Mouse (Mus musculus) MEL (cell line): ENCODE data around the gene Ddx1. TPM values are rescaled to one million over a fixed set of nuclear protein-coding genes. Genes with fewer than 3 reads are reported as not detected.

Experiments used
- DNase-seq: peaks from one replicate; pipeline ENCODE4 v3.0.0; 2011; ENCODE audit warnings: low read depth, low spot score
- H3K27ac ChIP-seq: 2 replicates; pipeline ENCODE4 v1.5.1; 2012; ENCODE audit warnings: low read depth, mild to moderate bottlenecking, control low read depth, low read length, moderate library complexity; ENCODE audit not compliant: control insufficient read depth
- H3K27me3 ChIP-seq, 2 experiments: fragments of 150-350 bp in 1 of 2; sonication (generic) in 1 of 2; 2 replicates each; pipeline ENCODE4 v1.6.1; 2012; ENCODE audit warnings: low read length in 2 of 2, mild to moderate bottlenecking in 2 of 2, improper control_type of control experiment in 1 of 2, moderate library complexity in 1 of 2; ENCODE audit not compliant: insufficient read depth in 2 of 2, control insufficient read depth in 1 of 2
- H3K36me3 ChIP-seq, 2 experiments: 2 replicates each; pipeline ENCODE4 v1.6.1; 2012 to 2014; ENCODE audit warnings: low read length in 2 of 2, improper control_type of control experiment in 1 of 2, inconsistent platforms in 1 of 2, mild to moderate bottlenecking in 1 of 2; ENCODE audit not compliant: insufficient read depth in 2 of 2, control insufficient read depth in 1 of 2
- H3K4me1 ChIP-seq, 2 experiments: fragments of 150-350 bp in 1 of 2; sonication (generic) in 1 of 2; 2 replicates each; pipeline ENCODE4 v1.6.1; 2012; ENCODE audit warnings: low read length in 2 of 2, improper control_type of control experiment in 1 of 2, mild to moderate bottlenecking in 1 of 2; ENCODE audit not compliant: insufficient read depth in 2 of 2, control insufficient read depth in 1 of 2
- H3K4me3 ChIP-seq, 2 experiments: fragments of 150-350 bp in 1 of 2; sonication (generic) in 1 of 2; 2 replicates each; pipeline ENCODE4 v1.5.1; 2012; ENCODE audit warnings: low read depth in 2 of 2, low read length in 2 of 2, mild to moderate bottlenecking in 2 of 2, moderate library complexity in 2 of 2, control low read depth in 1 of 2, improper control_type of control experiment in 1 of 2; ENCODE audit not compliant: control insufficient read depth in 1 of 2, insufficient read depth in 1 of 2
- H3K79me2 ChIP-seq: 2 replicates; pipeline ENCODE4 v1.6.1; 2012; ENCODE audit warnings: mild to moderate bottlenecking, low read length, moderate library complexity; ENCODE audit not compliant: control insufficient read depth, poor library complexity, insufficient read depth
- H3K9ac ChIP-seq: 2 replicates; pipeline ENCODE4 v1.6.1; 2012; ENCODE audit warnings: low read depth, mild to moderate bottlenecking, control low read depth, low read length, moderate library complexity; ENCODE audit not compliant: control insufficient read depth, poor library complexity, severe bottlenecking
- H3K9me3 ChIP-seq: fragments of 150-350 bp; sonication (generic); replicated peaks from 2 replicates; pipeline ENCODE4 v1.6.1; 2012; ENCODE audit warnings: mild to moderate bottlenecking, low read length, improper control_type of control experiment, moderate library complexity; ENCODE audit not compliant: insufficient read depth
- BHLHE40 ChIP-seq: IDR thresholded peaks from 2 replicates; pipeline ENCODE4 v1.6.1; 2012; ENCODE audit warnings: low read depth, mild to moderate bottlenecking, inconsistent platforms, low read length, improper control_type of control experiment, borderline replicate concordance
- CHD1 ChIP-seq: IDR thresholded peaks from 2 replicates; pipeline ENCODE4 v1.6.1; 2012; ENCODE audit warnings: low read depth, mild to moderate bottlenecking, inconsistent platforms, low read length, improper control_type of control experiment
- CHD2 ChIP-seq: IDR thresholded peaks from 2 replicates; pipeline ENCODE4 v1.6.1; 2011; ENCODE audit warnings: low read length, improper control_type of control experiment
- CTCF ChIP-seq, 3 experiments: IDR thresholded peaks in 2 of 3; conservative IDR thresholded peaks in 1 of 3; 2 replicates each; pipeline ENCODE4 v1.5.1; 2011 to 2012; ENCODE audit warnings: low read length in 3 of 3, low read depth in 2 of 3, mild to moderate bottlenecking in 2 of 3, improper control_type of control experiment in 1 of 3, inconsistent platforms in 1 of 3, mixed read lengths in 1 of 3, moderate library complexity in 1 of 3; ENCODE audit not compliant: control insufficient read depth in 1 of 3, insufficient read depth in 1 of 3, poor library complexity in 1 of 3, severe bottlenecking in 1 of 3
- ELF1 ChIP-seq: IDR thresholded peaks from 2 replicates; pipeline ENCODE4 v1.6.1; 2014; ENCODE audit warnings: low read depth, mild to moderate bottlenecking, inconsistent platforms, low read length, improper control_type of control experiment, moderate library complexity
- ETS1 ChIP-seq: IDR thresholded peaks from 2 replicates; pipeline ENCODE4 v1.6.1; 2012; ENCODE audit warnings: low read depth, mild to moderate bottlenecking, inconsistent platforms, low read length, improper control_type of control experiment, moderate library complexity
- GABPA ChIP-seq: IDR thresholded peaks from 2 replicates; pipeline ENCODE4 v1.6.1; 2012; ENCODE audit warnings: low read depth, mild to moderate bottlenecking, inconsistent platforms, low read length, improper control_type of control experiment, moderate library complexity
- GATA1 ChIP-seq: IDR thresholded peaks from 2 replicates; pipeline ENCODE4 v1.6.1; 2011; ENCODE audit warnings: low read depth, low read length, improper control_type of control experiment
- JUND ChIP-seq: IDR thresholded peaks from 2 replicates; pipeline ENCODE4 v1.6.1; 2011; ENCODE audit warnings: low read depth, mild to moderate bottlenecking, improper control_type of control experiment, low read length
- KAT2A ChIP-seq: conservative IDR thresholded peaks from 2 replicates; pipeline ENCODE4 v1.6.1; 2012; ENCODE audit warnings: low read depth, low read length, improper control_type of control experiment, inconsistent platforms
- MAZ ChIP-seq: IDR thresholded peaks from 2 replicates; pipeline ENCODE4 v1.6.1; 2012; ENCODE audit warnings: low read depth, mild to moderate bottlenecking, inconsistent platforms, low read length, improper control_type of control experiment
- MEF2A ChIP-seq: IDR thresholded peaks from 2 replicates; pipeline ENCODE4 v1.6.1; 2014; ENCODE audit warnings: low read depth, mild to moderate bottlenecking, inconsistent platforms, low read length, improper control_type of control experiment; ENCODE audit not compliant: poor library complexity, insufficient replicate concordance, severe bottlenecking; ENCODE audit errors: extremely low read depth
- MYB ChIP-seq: IDR thresholded peaks from 2 replicates; pipeline ENCODE4 v1.6.1; 2011; ENCODE audit warnings: mild to moderate bottlenecking, low read depth, low read length, improper control_type of control experiment
- MYC ChIP-seq: IDR thresholded peaks from 2 replicates; pipeline ENCODE4 v1.6.1; 2011; ENCODE audit warnings: low read depth, mild to moderate bottlenecking, low read length, improper control_type of control experiment, moderate library complexity
- NELFE ChIP-seq: IDR thresholded peaks from 2 replicates; pipeline ENCODE4 v1.6.1; 2011; ENCODE audit warnings: low read depth, low read length, improper control_type of control experiment
- POLR2AphosphoS2 ChIP-seq: IDR thresholded peaks from 2 replicates; pipeline ENCODE4 v1.6.1; 2011; ENCODE audit warnings: low read length, improper control_type of control experiment
- POLR2AphosphoS5 ChIP-seq: IDR thresholded peaks from 2 replicates; pipeline ENCODE4 v1.6.1; 2012; ENCODE audit warnings: low read depth, borderline replicate concordance, mild to moderate bottlenecking, inconsistent platforms, low read length, moderate library complexity, mixed read lengths
- SIN3A ChIP-seq: IDR thresholded peaks from 2 replicates; pipeline ENCODE4 v1.6.1; 2012; ENCODE audit warnings: low read length, improper control_type of control experiment, inconsistent platforms
- TAL1 ChIP-seq: IDR thresholded peaks from 2 replicates; pipeline ENCODE4 v1.6.1; 2012; ENCODE audit warnings: mild to moderate bottlenecking, inconsistent platforms, low read length, moderate library complexity, mixed read lengths
- UBTF ChIP-seq: IDR thresholded peaks from 2 replicates; pipeline ENCODE4 v1.6.1; 2012; ENCODE audit warnings: low read depth, mild to moderate bottlenecking, inconsistent platforms, low read length, improper control_type of control experiment, moderate library complexity, borderline replicate concordance; ENCODE audit not compliant: insufficient read depth
- ZC3H11A ChIP-seq: IDR thresholded peaks from 2 replicates; pipeline ENCODE4 v1.6.1; 2012; ENCODE audit warnings: low read depth, mild to moderate bottlenecking, inconsistent platforms, low read length, improper control_type of control experiment
- ZKSCAN1 ChIP-seq: IDR thresholded peaks from 2 replicates; pipeline ENCODE4 v1.6.1; 2012; ENCODE audit warnings: low read depth, mild to moderate bottlenecking, inconsistent platforms, low read length, improper control_type of control experiment, moderate library complexity
- ZNF384 ChIP-seq: IDR thresholded peaks from 2 replicates; pipeline ENCODE4 v1.6.1; 2012; ENCODE audit warnings: low read depth, mild to moderate bottlenecking, inconsistent platforms, low read length, improper control_type of control experiment
- polyA plus RNA-seq, 2 experiments: library from polyadenylated mRNA; stranded (reverse) in 1 of 2; unstranded in 1 of 2; fragments of >175 nt in 1 of 2; fragments of >200 nt in 1 of 2; gene quantifications; 2 replicates each; pipeline versions ENCODE4 v1.2.1 to v1.2.4; 2012; ENCODE audit warnings: low replicate concordance in 2 of 2, low read depth in 1 of 2; ENCODE audit not compliant: insufficient read length in 2 of 2, insufficient read depth in 1 of 2, missing spikeins in 1 of 2
- total RNA-seq: library from RNA; depleted of rRNA; stranded (reverse); fragments of 300-350 nt; gene quantifications from 2 replicates; pipeline ENCODE4 v1.2.3, GENCODE M21; 2012

The Ddx1 gene
- total and polyA plus RNA-seq, 3 experiments, result 75.4 to 1,375 (median 134) TPM

DNA sequence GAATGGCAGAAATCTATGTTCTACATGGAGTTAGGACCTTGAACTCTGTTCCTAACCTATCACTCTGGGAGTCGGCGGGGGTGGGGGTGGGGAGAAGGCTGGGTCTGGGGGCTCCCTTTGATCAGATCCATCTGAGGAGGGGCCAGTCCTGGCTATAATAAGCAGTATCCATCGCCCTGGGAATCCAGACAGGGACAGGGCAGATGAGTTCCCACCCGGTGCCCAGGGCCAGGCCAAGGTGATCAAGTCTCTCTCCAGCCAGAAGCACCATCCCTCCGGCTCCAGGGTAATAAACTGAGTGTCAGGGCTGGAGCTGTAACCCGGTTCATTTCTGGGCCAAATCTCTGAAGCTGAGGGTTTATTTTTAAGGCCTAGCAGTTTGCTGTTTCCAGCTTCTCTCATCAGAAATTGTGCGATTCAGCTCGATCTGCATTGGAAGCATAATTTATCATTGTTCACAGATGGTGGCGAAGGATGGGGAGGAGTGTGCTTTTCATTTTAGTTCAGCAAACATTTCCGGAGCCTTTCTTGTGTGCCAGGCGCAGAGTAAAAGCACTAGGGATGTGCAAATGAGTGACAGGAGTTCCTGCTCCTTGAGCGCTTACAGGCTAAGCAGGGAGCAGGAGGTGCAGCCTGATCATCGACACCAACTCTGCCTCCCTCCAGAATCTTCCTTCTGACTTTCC is 39.2 kb downstream of the Ddx1 start:
- DNase-seq, result no peak
- H3K4me3 ChIP-seq, result no peak overlapping the region
- no peak for TF ChIP-seq ZKSCAN1
- no peak for TF ChIP-seq TAL1
- TF ChIP-seq POLR2AphosphoS2, result no peak
- TF ChIP-seq, all 39 proteins: peak for 0
- no peaks in the 10 kb centered on the region for H3K36me3 ChIP-seq
- H3K9me3 ChIP-seq, result no peaks in the 10 kb centered on the region
- no peaks in the 10 kb centered on the region; a peak in 1 of 4 replicates for H3K4me1 ChIP-seq
- H3K27me3 ChIP-seq, result no peaks in the 10 kb centered on the region; a peak in 1 of 4 replicates
- H3K27ac ChIP-seq, result no peak overlapping the region
- no peaks in the 10 kb centered on the region for H3K79me2 ChIP-seq
- H3K9ac ChIP-seq, result no peak overlapping the region

DNA sequence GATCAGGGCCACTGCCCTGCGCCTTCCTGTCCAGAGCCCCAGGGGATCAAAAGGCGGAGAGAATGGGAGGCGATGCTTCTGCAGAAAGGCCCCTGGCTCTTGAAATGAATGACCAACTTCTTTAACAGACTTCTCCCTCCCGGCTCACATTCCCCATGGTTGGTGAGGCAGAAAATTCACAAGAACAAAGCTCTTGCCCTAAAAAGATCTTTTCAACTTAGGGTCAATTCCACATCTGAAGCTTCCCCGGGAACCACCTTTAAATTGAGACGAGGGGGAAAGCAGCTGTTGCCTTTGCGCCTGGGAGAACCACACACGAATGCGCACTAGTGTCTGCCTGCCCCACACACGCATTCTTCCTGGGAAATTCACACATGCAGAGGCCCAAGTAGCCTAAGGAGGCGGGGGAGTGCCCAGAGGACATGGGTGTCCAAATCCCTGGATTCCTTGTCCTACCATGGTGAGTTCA is 40.0 kb downstream of the Ddx1 start:
- Histone ChIP-seq H3K79me2 (no peaks in the 10 kb centered on the region), H3K36me3 (no peaks in the 10 kb centered on the region)
- DNase-seq, result no peak

DNA sequence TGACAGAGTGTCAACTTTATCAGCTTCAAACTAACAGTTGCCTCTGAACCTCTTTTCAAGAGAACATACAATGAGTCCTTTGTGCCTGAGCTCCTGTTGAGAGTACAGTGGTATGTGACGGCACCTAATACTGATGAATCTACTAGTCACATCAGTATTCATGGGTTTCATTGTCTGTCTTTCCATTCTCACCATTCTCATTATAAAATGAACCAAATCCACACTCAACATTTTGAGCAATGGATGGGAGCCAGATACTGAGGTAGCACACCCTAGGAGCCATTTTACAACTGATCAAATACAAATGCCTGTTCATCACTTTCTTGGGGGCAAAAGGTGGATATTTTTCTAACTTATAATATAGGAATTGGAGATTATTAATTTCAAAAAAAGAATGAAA is 40.5 kb downstream of the Ddx1 start:
- H3K27me3 ChIP-seq, result no peaks in the 10 kb centered on the region; a peak in 2 of 4 replicates
- H3K79me2 ChIP-seq, result no peaks in the 10 kb centered on the region
- no peak for DNase-seq
- no peak overlapping the region for H3K27ac ChIP-seq
- no peaks in the 10 kb centered on the region for H3K36me3 ChIP-seq
- H3K4me3 ChIP-seq, result no peak overlapping the region
- H3K4me1 ChIP-seq, result no peaks in the 10 kb centered on the region; a peak in 1 of 4 replicates
- TF ChIP-seq ZNF384 (no peak), SIN3A (no peak), MEF2A (no peak), MYC (no peak), GATA1 (no peak), ELF1 (no peak), POLR2AphosphoS2 (no peak), CTCF (IDR thresholded peaks at IDR 0.05 in 2 of 3, conservative IDR thresholded peaks at IDR 0.05 in 1 of 3; ENCODE audit: control insufficient read depth in 1 of 3, insufficient read depth in 1 of 3, low read depth in 2 of 3, low read length in 3 of 3, poor library complexity in 1 of 3, severe bottlenecking in 1 of 3) (no peak), CHD1 (no peak), BHLHE40 (no peak), CHD2 (no peak), JUND (no peak), UBTF (no peak), POLR2AphosphoS5 (no peak), KAT2A (no peak), MAZ (no peak), ETS1 (no peak), MYB (no peak), GABPA (no peak), ZC3H11A (no peak)
- H3K9ac ChIP-seq, result no peak overlapping the region
- no peaks in the 10 kb centered on the region for H3K9me3 ChIP-seq

More for the DNA sequence above, 40.0 kb downstream of the Ddx1 start:
- H3K9ac ChIP-seq, result no peak overlapping the region
- H3K9me3 ChIP-seq, result no peaks in the 10 kb centered on the region
- H3K4me1 ChIP-seq, result no peaks in the 10 kb centered on the region; a peak in 1 of 4 replicates
- H3K27me3 ChIP-seq, result no peaks in the 10 kb centered on the region; a peak in 2 of 4 replicates
- no peak overlapping the region for H3K4me3 ChIP-seq
- no peak overlapping the region for H3K27ac ChIP-seq
- TF ChIP-seq ELF1, result no peak
- no peak for TF ChIP-seq GABPA
- no peak for TF ChIP-seq ZNF384
- no peak for TF ChIP-seq MEF2A
- no peak for TF ChIP-seq ZC3H11A
- no peak for TF ChIP-seq NELFE
